Mouse (Mus musculus): ENCODE measurements around the gene Ofcc1. TPM values are rescaled to one million over a fixed set of nuclear protein-coding genes. Genes with fewer than 3 reads are reported as not detected.

The Ofcc1 gene
- total RNA-seq, 2 experiments from 2014 or later: not detected

- Histone ChIP-seq H3K27ac (peak overlapping the region; percentile 69; the same call in 1 of the 2 replicates), H3K4me3 (no peak overlapping the region)
- intact Hi-C loops (cut with DNase I): loop anchor here (5.0 kb wide), 1 partner anchor 199 kb away; no protein-coding TSS in a partner anchor
- no peak for DNase-seq (ENCODE audit: extremely low spot score in 1 of 2, low spot score in 2 of 2)
- TF ChIP-seq CTCF (IDR thresholded peaks at IDR 0.05): no peak
Observed at GRCm38 (mm10) chr13:40037881-40038280, 323.4 kb downstream of the Ofcc1 start.

- Histone ChIP-seq H3K4me3 (no peak overlapping the region), H3K27ac (peak overlapping the region; percentile 69; the same call in 1 of the 2 replicates)
- DNase-seq (ENCODE audit: extremely low spot score in 1 of 2, low spot score in 2 of 2): peak; percentile 10 to 39
- peak; percentile 45 for TF ChIP-seq CTCF (IDR thresholded peaks at IDR 0.05)
- intact Hi-C loops (cut with DNase I): loop anchor here (5.0 kb wide), 1 partner anchor 200 kb away; no protein-coding TSS in a partner anchor
Observed at GRCm38 (mm10) chr13:40036981-40037765, 324.1 kb downstream of the Ofcc1 start.

- H3K4me3 ChIP-seq: no peak overlapping the region
- no peak overlapping the region for H3K27ac ChIP-seq
- DNase-seq (ENCODE audit: extremely low spot score in 1 of 2, low spot score in 2 of 2): no peak
- intact Hi-C loops (cut with DNase I): no loop called here
- no peak for TF ChIP-seq CTCF (IDR thresholded peaks at IDR 0.05)
Observed at GRCm38 (mm10) chr13:40029426-40029825, 331.8 kb downstream of the Ofcc1 start.

- intact Hi-C loops (cut with DNase I): no loop called here
Observed at GRCm38 (mm10) chr13:40028827-40029226, 332.4 kb downstream of the Ofcc1 start.

GRCm38 (mm10) chr13:40025816-40026215 is 335.4 kb downstream of the Ofcc1 start:
- no peak for DNase-seq (ENCODE audit: extremely low spot score in 1 of 2, low spot score in 2 of 2)
- TF ChIP-seq CTCF (IDR thresholded peaks at IDR 0.05): no peak
- H3K27ac ChIP-seq: no peak overlapping the region
- H3K4me3 ChIP-seq: no peak overlapping the region
- intact Hi-C loops (cut with DNase I): no loop called here

More at GRCm38 (mm10) chr13:40028827-40029226, 332.4 kb downstream of the Ofcc1 start:
- TF ChIP-seq CTCF (IDR thresholded peaks at IDR 0.05): no peak
- DNase-seq (ENCODE audit: extremely low spot score in 1 of 2, low spot score in 2 of 2): no peak
- no peak overlapping the region for H3K27ac ChIP-seq
- H3K4me3 ChIP-seq: no peak overlapping the region

GRCm38 (mm10) chr13:40023201-40023777 is 338.0 kb downstream of the Ofcc1 start:
- DNase-seq (ENCODE audit: extremely low spot score in 1 of 2, low spot score in 2 of 2): no peak
- intact Hi-C loops (cut with DNase I): no loop called here

GRCm38 (mm10) chr13:40022609-40023008 is 338.6 kb downstream of the Ofcc1 start:
- intact Hi-C loops (cut with DNase I): no loop called here
- no peak for TF ChIP-seq CTCF (IDR thresholded peaks at IDR 0.05)
- H3K27ac ChIP-seq: no peak overlapping the region
- no peak overlapping the region for H3K4me3 ChIP-seq
- no peak for DNase-seq (ENCODE audit: extremely low spot score in 1 of 2, low spot score in 2 of 2)

More at GRCm38 (mm10) chr13:40023201-40023777, 338.0 kb downstream of the Ofcc1 start:
- Histone ChIP-seq H3K27ac (no peak overlapping the region), H3K4me3 (no peak overlapping the region)
- no peak for TF ChIP-seq CTCF (IDR thresholded peaks at IDR 0.05)

- Histone ChIP-seq H3K4me3 (no peak overlapping the region), H3K27ac (no peak overlapping the region)
- no peak for DNase-seq (ENCODE audit: extremely low spot score in 1 of 2, low spot score in 2 of 2)
- intact Hi-C loops (cut with DNase I): no loop called here
- no peak for TF ChIP-seq CTCF (IDR thresholded peaks at IDR 0.05)
Observed at GRCm38 (mm10) chr13:40000236-40000635, 361.0 kb downstream of the Ofcc1 start.

- intact Hi-C loops (cut with DNase I): no loop called here
- no peak overlapping the region for H3K27ac ChIP-seq
- no peak overlapping the region for H3K4me3 ChIP-seq
- no peak for DNase-seq (ENCODE audit: extremely low spot score in 1 of 2, low spot score in 2 of 2)
- no peak for TF ChIP-seq CTCF (IDR thresholded peaks at IDR 0.05)
Observed at GRCm38 (mm10) chr13:39997901-39998300, 363.3 kb downstream of the Ofcc1 start.

- TF ChIP-seq CTCF (IDR thresholded peaks at IDR 0.05): no peak
- no peak overlapping the region for H3K27ac ChIP-seq
- no peak overlapping the region for H3K4me3 ChIP-seq
- intact Hi-C loops (cut with DNase I): no loop called here
- no peak for DNase-seq (ENCODE audit: extremely low spot score in 1 of 2, low spot score in 2 of 2)
Observed at GRCm38 (mm10) chr13:39979294-39980061, 381.8 kb downstream of the Ofcc1 start.

- no peak for DNase-seq (ENCODE audit: extremely low spot score in 1 of 2, low spot score in 2 of 2)
- intact Hi-C loops (cut with DNase I): no loop called here
- TF ChIP-seq CTCF (IDR thresholded peaks at IDR 0.05): no peak
- H3K27ac ChIP-seq: no peak overlapping the region
- H3K4me3 ChIP-seq: no peak overlapping the region
Observed at GRCm38 (mm10) chr13:39968349-39969016, 392.8 kb downstream of the Ofcc1 start.

All from left cerebral cortex, adult 2 months (tissue).